Mouse (Mus musculus) CH12.LX (cell line): ENCODE measurements around the gene Rhox7b. TPM values are rescaled to one million over a fixed set of nuclear protein-coding genes. Genes with fewer than 3 reads are reported as not detected.

Experiments used
- DNase-seq: peaks from one replicate; pipeline ENCODE4 v3.0.0-alpha.2; 2013; ENCODE audit errors: extremely low read depth
- H3K27ac ChIP-seq: 2 replicates; pipeline ENCODE4 v1.5.1; 2012; ENCODE audit warnings: low read depth, mild to moderate bottlenecking, control low read depth, moderate library complexity; ENCODE audit not compliant: insufficient read depth
- H3K27me3 ChIP-seq: replicated peaks from 2 replicates; pipeline ENCODE3; 2012; ENCODE audit warnings: inconsistent platforms
- H3K36me3 ChIP-seq, 2 experiments: replicated peaks in 1 of 2; 2 replicates each; pipeline versions ENCODE3 to v1.6.1; 2012; ENCODE audit warnings: inconsistent platforms in 1 of 2, low read length in 1 of 2, mild to moderate bottlenecking in 1 of 2, mixed read lengths in 1 of 2, moderate library complexity in 1 of 2; ENCODE audit not compliant: control insufficient read depth in 1 of 2, insufficient read depth in 1 of 2
- H3K4me1 ChIP-seq, 2 experiments: 2 replicates each; pipeline ENCODE4 v1.6.1; 2012; ENCODE audit warnings: inconsistent platforms in 1 of 2, moderate library complexity in 1 of 2; ENCODE audit not compliant: insufficient read depth in 2 of 2, control insufficient read depth in 1 of 2
- H3K4me2 ChIP-seq: 2 replicates; pipeline ENCODE4 v1.6.1; 2012; ENCODE audit warnings: low read depth, mild to moderate bottlenecking, control low read depth; ENCODE audit not compliant: poor library complexity, insufficient read depth, severe bottlenecking
- H3K4me3 ChIP-seq, 3 experiments: fragments of 150-350 bp in 1 of 3; sonication (generic) in 1 of 3; replicated peaks in 1 of 3; 2 replicates each; pipeline versions ENCODE3 to v1.5.1; 2011 to 2012; ENCODE audit warnings: low read depth in 2 of 3, low read length in 2 of 3, mild to moderate bottlenecking in 2 of 3, moderate library complexity in 2 of 3, control low read depth in 1 of 3, improper control_type of control experiment in 1 of 3, inconsistent platforms in 1 of 3, mixed read lengths in 1 of 3; ENCODE audit not compliant: poor library complexity in 1 of 3
- H3K79me2 ChIP-seq: replicated peaks from 2 replicates; pipeline ENCODE4 v1.6.1; 2012; ENCODE audit warnings: mild to moderate bottlenecking, moderate library complexity; ENCODE audit not compliant: control insufficient read depth, poor library complexity, insufficient read depth, severe bottlenecking; ENCODE audit errors: extremely low read depth
- H3K9ac ChIP-seq: 2 replicates; pipeline ENCODE4 v1.6.1; 2012; ENCODE audit warnings: low read depth, mild to moderate bottlenecking, control low read depth, moderate library complexity; ENCODE audit not compliant: insufficient read depth
- H3K9me3 ChIP-seq: replicated peaks from 2 replicates; pipeline ENCODE3; 2012; ENCODE audit warnings: low read length, inconsistent platforms, mixed read lengths
- CHD2 ChIP-seq: IDR thresholded peaks from 2 replicates; pipeline ENCODE4 v1.6.1; 2011; ENCODE audit warnings: low read length, improper control_type of control experiment
- GABPA ChIP-seq: IDR thresholded peaks from 2 replicates; pipeline ENCODE4 v1.6.1; 2012; ENCODE audit warnings: low read depth, low read length, improper control_type of control experiment, inconsistent platforms; ENCODE audit not compliant: insufficient replicate concordance
- ZC3H11A ChIP-seq: IDR thresholded peaks from 2 replicates; pipeline ENCODE4 v1.6.1; 2012; ENCODE audit warnings: low read depth, mild to moderate bottlenecking, inconsistent platforms, low read length, improper control_type of control experiment
- ZMIZ1 ChIP-seq: IDR thresholded peaks from 2 replicates; pipeline ENCODE4 v1.6.1; 2012; ENCODE audit warnings: low read depth, mild to moderate bottlenecking, inconsistent platforms, low read length, improper control_type of control experiment
- ZNF384 ChIP-seq: IDR thresholded peaks from 2 replicates; pipeline ENCODE4 v1.6.1; 2012; ENCODE audit warnings: low read depth, low read length, improper control_type of control experiment, inconsistent platforms
- dilution Hi-C: fragments of 300-500 bp; cut with MboI; formaldehyde crosslinking; loops from 2 replicates; pipeline ENCODE4 v1.14.3; 2020; ENCODE audit warnings: low sequenced_read_pairs; ENCODE audit not compliant: extremely low pct_unique_long_range_greater_than_20kb, extremely low pct_ligation_motif_present
- in situ Hi-C: fragments of 300-500 bp; cut with MboI; formaldehyde crosslinking; loops from 3 replicates; pipeline ENCODE4 v1.14.3; 2019; ENCODE audit warnings: low sequenced_read_pairs, low pct_ligation_motif_present, low pct_unique_long_range_greater_than_20kb, mixed read lengths
- polyA plus RNA-seq: library from polyadenylated mRNA; unstranded; fragments of >175 nt; gene quantifications from 2 replicates; pipeline ENCODE4 v1.2.1, GENCODE M21; 2012; ENCODE audit warnings: low read depth; ENCODE audit not compliant: insufficient read length
- total RNA-seq, 2 experiments: library from RNA; depleted of rRNA; stranded (reverse); fragments of 300-350 nt in 1 of 2; fragments of >200 nt in 1 of 2; gene quantifications; 2 replicates each; pipeline ENCODE4 v1.2.3; 2012 to 2014

Rhox7b gene
- total and polyA plus RNA-seq, 3 experiments: not detected

DNA sequence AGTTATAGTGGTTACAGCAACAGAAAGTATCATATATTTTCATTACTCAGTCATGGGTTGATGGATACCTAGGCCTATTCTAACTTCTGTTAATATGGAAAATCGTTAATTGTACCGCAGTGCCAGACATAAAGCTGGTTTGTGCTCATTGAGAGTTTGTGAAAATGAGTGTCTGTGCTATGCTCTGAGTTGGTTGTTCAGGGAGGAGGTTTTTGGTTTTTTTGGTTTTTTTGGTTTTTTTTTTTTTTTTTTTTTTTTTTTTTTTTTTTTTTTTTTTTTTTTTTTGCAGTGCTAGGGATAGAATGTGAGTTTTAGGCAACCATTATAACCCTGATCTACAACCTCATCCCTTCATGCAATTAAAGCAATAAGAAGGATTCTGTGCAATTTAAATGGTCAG, 25.4 kb downstream of the Rhox7b start:
- H3K27me3 ChIP-seq: no peaks in the 10 kb centered on the region
- H3K4me2 ChIP-seq: no peak overlapping the region
- H3K36me3 ChIP-seq: no peaks in the 10 kb centered on the region
- H3K4me1 ChIP-seq: no peaks in the 10 kb centered on the region
- H3K9me3 ChIP-seq: no peaks in the 10 kb centered on the region
- H3K9ac ChIP-seq: no peak overlapping the region
- dilution Hi-C loops (no loop called here), in situ Hi-C loops (no loop called here)
- no peak overlapping the region for H3K4me3 ChIP-seq
- H3K79me2 ChIP-seq: no peaks in the 10 kb centered on the region
- H3K27ac ChIP-seq: no peak overlapping the region
- no peak for TF ChIP-seq CHD2
- TF ChIP-seq GABPA: no peak
- no peak for TF ChIP-seq ZMIZ1
- TF ChIP-seq ZC3H11A: no peak
- TF ChIP-seq ZNF384: peak; percentile 56; the same call in 1 of the 2 replicates
- TF ChIP-seq, all 38 proteins: peak for 1
- DNase-seq: no peak

Other genes starting within 250 kb of the Rhox7b start
- gene Rhox4g, start 245.9 kb downstream of the Rhox7b start, total RNA-seq (2012; rRNA removed): 0.13 TPM in 1 of 2 replicates, not detected in the other
- not detected in 2 replicates for gene Rhox4g, start 245.9 kb downstream of the Rhox7b start, total RNA-seq (2014; rRNA removed)
- gene Rhox4g, start 245.9 kb downstream of the Rhox7b start, polyA plus RNA-seq: not detected in 2 replicates
- gene Rhox3h, start 228.5 kb downstream of the Rhox7b start, total RNA-seq (2012; rRNA removed): not detected in 2 replicates
- not detected in 2 replicates for gene Rhox3h, start 228.5 kb downstream of the Rhox7b start, total RNA-seq (2014; rRNA removed)
- gene Rhox3h, start 228.5 kb downstream of the Rhox7b start, polyA plus RNA-seq: not detected in 2 replicates
- 1.4 and 2.1 TPM in 2 replicates for gene Rhox2h, start 224.0 kb downstream of the Rhox7b start, total RNA-seq (2012; rRNA removed)
- gene Rhox2h, start 224.0 kb downstream of the Rhox7b start, total RNA-seq (2014; rRNA removed): 0.90 and 0.95 TPM in 2 replicates
- gene Rhox2h, start 224.0 kb downstream of the Rhox7b start, polyA plus RNA-seq: 0.87 and 1.5 TPM in 2 replicates
- 771 and 814 TPM in 2 replicates for gene Rhox5, start 92.4 kb downstream of the Rhox7b start, total RNA-seq (2012; rRNA removed)
- 67.3 and 73.6 TPM in 2 replicates for gene Rhox5, start 92.4 kb downstream of the Rhox7b start, total RNA-seq (2014; rRNA removed)
- gene Rhox5, start 92.4 kb downstream of the Rhox7b start, polyA plus RNA-seq: 164 and 235 TPM in 2 replicates
- not detected in 2 replicates for gene Rhox6, start 70.3 kb downstream of the Rhox7b start, total RNA-seq (2012; rRNA removed)
- gene Rhox6, start 70.3 kb downstream of the Rhox7b start, total RNA-seq (2014; rRNA removed): not detected in 2 replicates
- gene Rhox6, start 70.3 kb downstream of the Rhox7b start, polyA plus RNA-seq: not detected in 2 replicates
- not detected in 2 replicates for gene Rhox7a, start 65.5 kb downstream of the Rhox7b start, total RNA-seq (2012; rRNA removed)
- gene Rhox7a, start 65.5 kb downstream of the Rhox7b start, total RNA-seq (2014; rRNA removed): not detected in 2 replicates
- not detected in 2 replicates for gene Rhox7a, start 65.5 kb downstream of the Rhox7b start, polyA plus RNA-seq
- not detected in 2 replicates for gene Rhox8, start 18.3 kb downstream of the Rhox7b start, total RNA-seq (2012; rRNA removed)
- gene Rhox8, start 18.3 kb downstream of the Rhox7b start, total RNA-seq (2014; rRNA removed): not detected in 2 replicates
- 0.31 TPM in 1 of 2 replicates, not detected in the other for gene Rhox8, start 18.3 kb downstream of the Rhox7b start, polyA plus RNA-seq
- not detected in 2 replicates for gene Rhox9, start 4.5 kb upstream of the Rhox7b start, total RNA-seq (2012; rRNA removed)
- gene Rhox9, start 4.5 kb upstream of the Rhox7b start, total RNA-seq (2014; rRNA removed): not detected in 2 replicates
- not detected in 2 replicates for gene Rhox9, start 4.5 kb upstream of the Rhox7b start, polyA plus RNA-seq
- gene Btg1-ps1, start 121.6 kb upstream of the Rhox7b start, total RNA-seq (2012; rRNA removed): not detected in 2 replicates
- gene Btg1-ps1, start 121.6 kb upstream of the Rhox7b start, total RNA-seq (2014; rRNA removed): not detected in 2 replicates
- not detected in 2 replicates for gene Btg1-ps1, start 121.6 kb upstream of the Rhox7b start, polyA plus RNA-seq
- not detected in 2 replicates for gene Btg1-ps2, start 145.9 kb upstream of the Rhox7b start, total RNA-seq (2012; rRNA removed)
- gene Btg1-ps2, start 145.9 kb upstream of the Rhox7b start, total RNA-seq (2014; rRNA removed): not detected in 2 replicates
- gene Btg1-ps2, start 145.9 kb upstream of the Rhox7b start, polyA plus RNA-seq: not detected in 2 replicates
- gene Rhox10, start 169.2 kb upstream of the Rhox7b start, total RNA-seq (2012; rRNA removed): not detected in 2 replicates
- gene Rhox10, start 169.2 kb upstream of the Rhox7b start, total RNA-seq (2014; rRNA removed): not detected in 2 replicates
- gene Rhox10, start 169.2 kb upstream of the Rhox7b start, polyA plus RNA-seq: not detected in 2 replicates
- not detected in 2 replicates for gene Rhox11, start 187.9 kb upstream of the Rhox7b start, total RNA-seq (2012; rRNA removed)
- gene Rhox11, start 187.9 kb upstream of the Rhox7b start, total RNA-seq (2014; rRNA removed): not detected in 2 replicates
- gene Rhox11, start 187.9 kb upstream of the Rhox7b start, polyA plus RNA-seq: not detected in 2 replicates
- not detected in 2 replicates for gene Rhox12, start 213.7 kb upstream of the Rhox7b start, total RNA-seq (2012; rRNA removed)
- not detected in 2 replicates for gene Rhox12, start 213.7 kb upstream of the Rhox7b start, total RNA-seq (2014; rRNA removed)
- gene Rhox12, start 213.7 kb upstream of the Rhox7b start, polyA plus RNA-seq: not detected in 2 replicates
- gene Rhox13, start 224.0 kb upstream of the Rhox7b start, total RNA-seq (2012; rRNA removed): 223 and 280 TPM in 2 replicates
- 2.1 and 2.6 TPM in 2 replicates for gene Rhox13, start 224.0 kb upstream of the Rhox7b start, total RNA-seq (2014; rRNA removed)
- gene Rhox13, start 224.0 kb upstream of the Rhox7b start, polyA plus RNA-seq: 12.9 and 14.2 TPM in 2 replicates